Mouse (Mus musculus) frontal cortex, postnatal 14 days (tissue): ENCODE measurements at regions not wholly inside any gene's neighbourhood (a gene's known extent, or its start where the extent isn't known, plus 50 kb on each side); places are given as distances from the start of the nearest gene placed in this dataset.
A peak's percentile ranks its signal among the peaks of the same experiment; 100 is the strongest.

ENCODE experiments used
- DNase-seq, 2 experiments: peaks; one replicate each; pipeline ENCODE4 v3.0.0; 2022; ENCODE audit warnings: low spot score in 2 of 2

GRCm38 (mm10) chr12:106186501-106186900 lies 176.5 kb downstream of the Vrk1 start:
- no peak for DNase-seq

DNA sequence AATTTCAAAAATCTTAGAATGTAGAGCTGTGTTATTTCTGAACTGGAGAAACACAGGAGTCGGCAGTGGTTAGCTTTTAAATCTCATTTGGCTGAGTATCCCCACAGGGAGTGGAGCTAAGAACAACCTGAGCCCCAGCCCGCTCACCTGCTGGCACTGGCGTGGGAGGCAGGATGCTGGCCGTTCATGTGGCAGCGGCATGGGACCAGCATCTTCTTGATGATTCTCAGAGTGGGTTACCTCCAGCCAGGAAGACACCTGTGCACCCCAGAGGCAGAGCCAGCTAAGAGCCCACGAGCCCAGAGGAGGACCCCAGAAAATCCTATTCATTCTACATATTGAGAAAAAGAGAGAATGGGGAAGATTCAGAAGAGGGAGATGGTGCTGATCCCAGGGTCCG lies 181.7 kb downstream of the Vrk1 start:
- no peak for DNase-seq

- no peak for DNase-seq
These were observed 189.3 kb downstream of the Vrk1 start for GRCm38 (mm10) chr12:106199302-106199701.

DNA sequence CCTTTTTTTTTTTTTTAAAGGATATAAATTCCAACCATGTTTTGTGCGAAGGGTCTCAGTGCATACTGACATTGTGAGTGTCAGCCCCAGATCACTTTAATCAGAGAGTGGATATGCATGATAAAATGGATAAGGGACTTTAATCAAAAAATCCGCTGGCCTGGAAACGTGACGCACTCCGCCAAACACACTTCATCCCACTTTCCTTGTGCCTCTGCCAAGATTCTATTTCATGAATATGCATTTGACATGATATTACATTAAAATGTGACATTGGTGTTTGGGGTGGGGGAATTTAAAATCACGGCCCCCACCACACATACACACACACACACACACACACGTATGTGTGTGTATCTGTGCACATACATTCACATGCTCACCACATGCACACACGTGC lies 193.5 kb downstream of the Vrk1 start:
- DNase-seq = no peak

DNA sequence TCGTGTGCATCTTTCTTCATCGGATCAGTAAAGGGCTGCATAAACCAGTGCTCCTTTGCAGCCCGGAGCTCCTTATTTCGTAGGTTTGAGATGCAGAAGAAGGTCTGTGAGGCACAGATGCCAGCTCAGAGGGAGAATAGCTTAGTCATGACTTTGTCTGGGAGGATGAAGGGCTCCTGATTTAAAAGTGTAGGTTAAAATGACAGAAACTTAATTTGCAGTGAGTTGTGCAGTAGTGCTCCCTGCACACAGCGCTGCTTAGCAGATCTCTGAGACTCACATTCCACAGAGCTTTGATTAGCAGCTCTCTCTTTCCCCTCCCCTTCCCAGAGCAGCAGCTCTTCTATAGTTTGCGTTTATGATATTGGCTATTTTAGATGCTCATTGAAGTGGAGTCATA lies 200.9 kb downstream of the Vrk1 start:
- DNase-seq = no peak

DNA sequence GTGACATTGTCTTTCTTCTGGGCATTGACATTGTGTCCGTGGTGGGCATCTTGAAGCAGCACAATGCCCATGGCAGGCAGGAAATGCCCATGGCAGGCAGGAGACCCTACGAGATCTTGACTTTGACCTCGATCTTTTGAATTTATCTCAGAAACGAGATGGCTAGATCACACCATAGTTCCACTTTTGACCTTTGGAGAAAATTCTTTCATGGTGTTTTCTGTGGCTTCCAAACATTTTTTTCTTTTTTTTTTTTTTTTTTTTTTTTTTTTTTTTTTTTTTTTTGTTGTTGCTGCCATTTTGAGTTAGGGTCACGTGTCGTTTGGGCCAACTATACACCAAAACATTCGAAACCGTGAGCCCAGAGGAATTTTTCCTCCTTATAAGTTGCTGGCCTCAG lies 201.5 kb downstream of the Vrk1 start:
- no peak for DNase-seq

- no peak for DNase-seq
These were observed 202.4 kb downstream of the Vrk1 start for GRCm38 (mm10) chr12:106212397-106212796.

DNA sequence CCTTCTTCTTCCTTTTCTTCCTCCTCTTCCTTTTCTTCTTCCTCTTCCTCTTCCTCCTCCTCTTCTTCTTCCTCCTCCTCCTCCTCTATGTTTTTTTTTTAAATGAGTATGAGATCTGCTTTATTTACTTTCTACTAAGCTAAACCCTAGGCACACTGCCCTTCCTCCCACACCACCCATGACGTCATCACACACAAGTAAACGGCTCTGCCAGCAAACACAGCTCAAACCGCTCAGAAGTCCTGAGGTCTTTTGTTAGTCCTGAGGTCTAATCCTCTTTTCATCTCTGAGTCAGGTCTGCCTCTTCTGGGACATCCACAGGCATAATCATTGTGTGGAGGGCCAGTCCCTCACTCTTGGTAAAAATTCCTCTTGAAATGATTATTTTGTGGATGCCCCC lies 210.0 kb downstream of the Vrk1 start:
- no peak for DNase-seq

- no peak for DNase-seq
These were observed 216.2 kb downstream of the Vrk1 start for GRCm38 (mm10) chr12:106226276-106226675.

- DNase-seq = no peak
These were observed 216.9 kb downstream of the Vrk1 start for GRCm38 (mm10) chr12:106226776-106227562.

DNA sequence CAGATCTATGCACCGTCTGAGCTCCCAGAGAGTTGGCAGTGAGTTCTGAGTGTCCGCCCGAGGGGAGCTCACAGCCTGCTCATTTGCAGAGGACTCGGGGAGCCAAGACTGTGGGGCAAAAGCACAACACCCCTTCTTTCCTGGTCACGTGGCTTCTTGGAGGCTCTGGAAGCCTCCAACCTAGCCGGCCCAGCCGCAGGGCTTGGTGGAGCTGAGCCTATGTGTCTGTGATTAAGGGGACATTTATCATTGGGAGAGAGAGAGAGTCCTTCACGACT lies 217.5 kb downstream of the Vrk1 start:
- DNase-seq = no peak

- no peak for DNase-seq
These were observed 235.3 kb downstream of the Vrk1 start for GRCm38 (mm10) chr12:106245178-106245840.

GRCm38 (mm10) chr12:106273591-106273990 lies 263.6 kb downstream of the Vrk1 start:
- DNase-seq = no peak

DNA sequence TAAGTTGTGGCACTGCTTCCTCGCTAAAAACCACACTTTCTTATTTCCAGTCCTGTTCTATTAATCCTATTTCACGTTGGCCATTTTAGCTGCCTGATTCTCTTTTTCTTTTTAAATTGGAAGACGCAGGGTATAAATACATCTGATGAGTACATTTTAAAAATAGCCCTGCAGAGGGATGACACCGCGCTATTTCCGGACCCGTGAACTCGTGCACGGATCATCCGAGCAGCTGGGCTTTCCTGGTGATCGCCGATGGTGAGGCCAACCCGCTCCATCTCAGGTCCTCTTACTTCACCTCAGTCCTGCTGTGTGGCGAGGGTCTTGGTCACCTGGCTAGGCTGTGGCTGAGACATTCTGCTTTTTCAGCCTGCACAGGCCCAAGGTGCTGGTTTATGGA lies 267.9 kb downstream of the Vrk1 start:
- no peak for DNase-seq

DNA sequence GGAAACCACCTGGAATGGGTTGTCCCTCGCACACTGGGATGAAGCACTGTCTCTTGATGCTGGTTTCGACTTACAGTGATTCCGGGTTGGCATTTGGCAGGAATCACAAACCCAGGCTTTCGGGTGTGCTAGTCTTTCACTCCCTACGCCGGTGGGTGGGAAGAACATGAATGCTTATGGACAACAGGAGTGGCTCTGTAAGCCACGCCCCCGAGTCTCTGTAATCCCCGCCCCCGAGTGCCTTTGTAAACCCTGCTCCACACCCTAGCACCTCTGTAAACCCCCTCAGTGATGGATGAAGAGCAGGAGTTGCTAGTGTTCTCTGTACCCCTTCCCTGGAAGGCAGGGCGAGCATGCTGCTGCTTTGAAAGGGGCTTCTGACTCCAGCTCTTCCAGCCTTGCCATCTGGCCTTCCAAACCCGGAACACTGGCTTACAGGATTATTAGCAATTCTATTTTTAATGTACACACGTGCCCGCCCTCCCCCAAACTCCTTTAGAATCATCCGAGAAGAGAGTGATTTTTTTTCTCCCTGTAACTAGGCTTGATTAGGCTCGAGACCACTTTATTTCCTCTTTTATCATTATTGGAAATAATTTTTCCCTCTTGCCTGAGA lies 272.6 kb downstream of the Vrk1 start:
- no peak for DNase-seq

- no peak for DNase-seq
These were observed 274.8 kb downstream of the Vrk1 start for GRCm38 (mm10) chr12:106284814-106285213.

DNA sequence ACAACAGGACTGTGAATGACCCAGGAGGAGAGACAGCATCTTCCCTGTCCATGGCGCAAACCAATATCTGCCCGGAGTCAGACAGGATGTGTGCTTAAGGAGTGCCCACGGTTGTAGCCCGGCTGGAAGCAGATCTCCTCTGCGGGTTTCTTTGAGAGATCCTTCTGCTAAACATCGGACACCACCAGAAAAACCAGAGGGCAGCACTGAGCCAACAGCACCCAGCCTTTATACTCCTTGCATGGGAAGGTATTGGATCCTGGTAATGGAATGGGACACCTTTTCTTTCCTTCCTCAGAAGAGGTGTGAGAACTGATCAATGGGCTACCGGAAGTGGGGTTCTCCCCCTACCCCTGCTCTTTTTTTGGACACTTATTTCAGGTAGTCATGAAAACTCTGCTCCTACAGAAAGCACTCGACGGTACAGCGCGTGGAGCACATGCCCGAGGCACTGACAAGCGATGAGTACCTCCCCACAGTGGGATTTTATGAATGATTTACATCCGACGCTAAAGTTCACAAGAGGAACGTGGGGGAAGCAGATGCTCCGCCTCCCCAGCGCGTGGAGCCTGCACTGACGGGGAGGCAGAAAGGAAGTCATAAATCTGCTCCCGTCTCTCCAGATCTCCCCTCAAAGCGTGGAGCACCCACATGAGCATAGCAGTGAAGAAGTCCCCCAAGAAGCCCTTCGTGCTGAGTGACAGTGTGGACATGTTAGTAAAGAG lies 278.9 kb downstream of the Vrk1 start:
- no peak for DNase-seq

DNA sequence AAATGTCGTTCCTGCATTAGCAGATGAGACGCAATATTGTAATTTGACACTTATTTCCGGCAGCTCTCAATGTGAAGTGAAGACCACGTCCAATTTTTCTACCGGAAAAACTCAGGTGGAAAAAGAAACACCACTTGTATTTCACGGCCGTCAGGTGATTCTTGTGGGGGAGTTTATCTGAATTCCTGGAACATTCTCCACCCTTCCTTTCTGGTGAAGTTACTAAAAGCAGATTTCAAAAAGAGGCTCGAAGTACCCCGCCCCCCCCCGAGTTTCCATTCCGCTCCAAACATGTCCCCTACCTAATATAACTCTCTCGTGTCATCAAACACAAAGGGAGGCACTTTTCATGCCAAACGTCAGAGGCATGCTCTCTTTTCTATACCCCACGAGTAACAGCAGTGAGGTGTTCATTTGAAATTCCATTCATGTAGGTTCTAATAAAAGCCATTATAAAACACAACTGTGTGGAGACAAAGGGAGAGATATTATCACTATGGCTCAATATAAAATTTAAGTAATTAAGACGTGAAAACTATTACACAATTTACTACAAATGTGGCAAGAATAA lies 281.5 kb downstream of the Vrk1 start:
- DNase-seq = no peak

DNA sequence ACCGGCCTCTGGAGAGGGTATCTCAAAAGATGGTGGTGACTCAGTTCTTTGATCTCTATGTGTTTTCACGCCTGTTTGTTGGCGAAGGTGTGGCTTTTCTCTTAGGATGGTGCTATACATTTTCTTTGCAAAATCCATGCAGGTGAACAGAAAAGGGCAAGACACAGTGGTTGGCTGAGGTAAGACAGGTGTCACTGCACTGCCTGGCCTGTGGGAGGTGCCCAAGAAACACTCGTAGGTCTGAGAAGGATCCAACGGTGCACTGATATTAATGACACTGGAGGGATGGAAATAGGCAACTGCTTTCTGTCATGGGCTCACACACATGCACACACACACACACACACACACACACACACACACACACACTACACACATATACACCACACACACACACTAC lies 283.1 kb downstream of the Vrk1 start:
- DNase-seq = no peak

DNA sequence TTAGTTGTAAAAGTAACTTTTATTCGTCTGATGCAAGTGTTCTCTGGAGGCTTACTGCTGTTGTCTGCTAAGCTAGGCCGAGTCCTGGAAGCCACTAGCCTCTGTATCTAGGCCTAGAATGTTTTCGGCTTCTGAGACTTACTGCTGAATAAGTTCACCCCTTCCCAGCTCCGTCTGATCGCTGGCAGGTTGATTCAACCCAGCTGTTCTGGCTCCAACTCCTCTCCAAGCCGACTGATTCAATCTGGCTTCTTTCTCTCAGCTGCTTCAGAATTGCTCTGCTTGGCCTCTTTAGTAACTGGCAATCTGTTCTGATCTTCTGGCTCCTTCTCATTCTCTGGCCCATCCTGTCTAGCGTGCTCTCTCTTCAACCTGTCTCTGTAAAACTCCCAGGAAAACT lies 285.6 kb downstream of the Vrk1 start:
- no peak for DNase-seq

- DNase-seq = peak; percentile 18 to 22
These were observed 292.6 kb downstream of the Vrk1 start for GRCm38 (mm10) chr12:106302617-106303016.

GRCm38 (mm10) chr12:106308291-106308955 lies 298.4 kb downstream of the Vrk1 start:
- no peak for DNase-seq
